Mouse (Mus musculus) urinary bladder, adult 2 months (tissue): Measurements from ENCODE around the gene Stat3. TPM values are rescaled to one million over a fixed set of nuclear protein-coding genes. Genes with fewer than 3 reads are reported as not detected.

Experiments
- DNase-seq: peaks from one replicate; pipeline ENCODE4 v3.0.0; 2022; ENCODE audit warnings: low spot score
- polyA plus RNA-seq: library from polyadenylated mRNA; depleted of rRNA; stranded (reverse); fragments of >200 nt; gene quantifications from 2 replicates; pipeline ENCODE4 v1.2.3, GENCODE M21; 2012

Gene Stat3
- polyA plus RNA-seq, 1 experiment = 91.2 TPM

DNA sequence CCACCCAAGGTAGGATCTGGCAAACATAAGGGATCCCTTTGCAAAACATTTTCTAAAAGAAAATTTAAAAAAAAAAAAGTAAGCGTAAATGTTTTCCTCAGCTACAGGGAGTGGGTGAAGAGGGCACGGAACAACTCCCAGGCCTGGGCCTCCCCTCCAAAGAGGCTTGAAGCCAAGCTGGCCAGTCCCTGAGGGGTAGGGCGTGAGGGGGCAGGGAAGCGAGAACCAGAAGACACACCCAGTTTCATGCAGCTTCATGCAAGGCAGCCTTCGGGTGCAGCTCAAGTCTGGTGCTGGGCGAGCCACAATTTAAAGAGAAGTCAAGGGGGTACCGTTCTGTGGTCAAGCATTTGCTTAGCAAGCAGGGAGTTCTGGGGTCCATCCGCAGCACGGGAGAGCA is 24.3 kb upstream of the Stat3 start:
- peak; percentile 46 for DNase-seq

GRCm38 (mm10) chr11:100962371-100962911 is 23.1 kb upstream of the Stat3 start:
- DNase-seq = no peak

- DNase-seq = no peak
These were observed 21.2 kb upstream of the Stat3 start for GRCm38 (mm10) chr11:100960540-100960939.

GRCm38 (mm10) chr11:100959826-100960225 is 20.5 kb upstream of the Stat3 start:
- DNase-seq = no peak

DNA sequence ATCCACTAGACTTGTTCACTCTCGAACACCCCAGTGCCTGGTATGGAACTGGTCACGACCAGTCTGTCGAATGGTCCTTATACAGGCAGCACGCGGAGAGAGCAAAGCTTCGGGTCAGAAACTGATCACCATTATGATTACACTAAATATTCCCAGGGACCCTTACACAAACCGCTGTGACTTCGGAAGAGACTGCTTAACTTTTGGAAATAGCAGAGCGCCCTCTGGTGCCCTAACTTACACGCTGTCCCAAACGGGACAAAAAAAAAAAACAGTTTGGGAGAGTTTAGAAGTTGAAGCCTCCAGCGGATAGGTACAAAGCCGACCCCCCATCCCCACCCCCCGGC is 20.1 kb upstream of the Stat3 start:
- no peak for DNase-seq

- DNase-seq = no peak
These were observed 19.5 kb upstream of the Stat3 start for GRCm38 (mm10) chr11:100958613-100959463.

DNA sequence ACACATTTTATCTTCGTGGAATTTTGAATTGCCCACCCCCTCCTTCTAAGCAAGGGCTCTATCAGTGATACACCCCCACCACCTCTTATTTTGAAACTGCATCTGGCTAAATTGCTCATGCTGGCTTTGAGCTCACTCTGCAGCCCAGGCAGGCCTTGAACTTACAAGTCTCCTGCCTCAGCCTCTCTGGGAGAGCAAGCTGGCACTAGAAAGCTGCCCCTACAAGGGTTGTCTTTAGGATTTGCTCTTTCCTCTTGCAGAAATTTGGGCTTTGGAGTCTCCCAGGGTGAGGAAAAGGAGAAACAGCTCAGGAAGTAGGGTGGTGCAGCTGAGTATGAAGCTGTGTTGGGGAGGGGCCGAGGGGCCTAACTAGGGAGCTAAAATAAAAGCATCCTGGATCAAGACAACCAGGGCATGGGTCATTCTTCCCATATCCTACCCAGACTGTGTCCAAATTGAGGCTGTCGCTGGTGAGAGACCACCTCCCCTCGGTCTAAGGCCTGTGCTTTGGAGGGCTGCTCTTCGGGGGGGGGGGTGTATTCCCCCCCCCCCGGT is 18.7 kb upstream of the Stat3 start:
- DNase-seq = no peak

DNA sequence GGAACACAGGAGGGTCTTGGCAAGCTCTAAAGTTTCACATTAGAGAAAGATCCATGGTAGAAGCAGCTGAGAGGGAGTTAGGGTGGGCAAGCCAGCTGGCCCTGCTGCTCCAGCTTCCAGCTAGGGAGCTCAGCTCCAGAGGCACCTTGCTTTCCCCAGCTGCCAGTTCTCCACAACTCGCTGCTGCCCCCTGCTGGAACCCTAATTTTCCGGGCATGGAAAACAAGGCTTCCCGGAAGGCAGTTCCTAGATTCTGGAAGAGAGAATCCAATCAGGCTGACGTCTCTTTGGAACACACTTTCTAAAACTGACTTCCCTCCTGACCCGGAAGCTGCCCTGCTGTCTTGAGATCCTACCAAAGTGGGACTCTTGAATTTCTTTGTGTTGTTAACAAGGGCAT is 17.9 kb upstream of the Stat3 start:
- peak; percentile 86 for DNase-seq

DNA sequence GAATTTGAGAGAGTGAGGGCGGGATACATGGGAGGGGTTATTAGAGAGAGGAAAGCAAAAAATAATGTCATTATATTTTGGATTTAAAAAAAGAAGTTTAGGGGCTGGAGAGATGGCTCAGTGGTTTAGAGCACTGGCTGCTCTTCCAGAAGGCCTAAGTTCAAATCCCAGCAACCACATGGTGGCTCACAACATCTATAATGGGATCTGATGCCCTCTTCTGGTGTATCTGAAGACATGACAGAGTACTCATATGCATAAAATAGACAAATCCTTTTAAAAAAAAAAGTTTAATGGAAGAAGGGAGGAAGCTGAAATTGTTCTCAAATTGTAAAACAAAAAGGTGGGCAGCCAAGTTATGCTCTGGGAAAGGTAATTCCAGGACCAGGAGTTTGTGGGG is 10.2 kb upstream of the Stat3 start:
- no peak for DNase-seq

GRCm38 (mm10) chr11:100948317-100948716 is 9.0 kb upstream of the Stat3 start:
- DNase-seq = no peak

- no peak for DNase-seq
These were observed 8.2 kb upstream of the Stat3 start for GRCm38 (mm10) chr11:100947548-100947947.

DNA sequence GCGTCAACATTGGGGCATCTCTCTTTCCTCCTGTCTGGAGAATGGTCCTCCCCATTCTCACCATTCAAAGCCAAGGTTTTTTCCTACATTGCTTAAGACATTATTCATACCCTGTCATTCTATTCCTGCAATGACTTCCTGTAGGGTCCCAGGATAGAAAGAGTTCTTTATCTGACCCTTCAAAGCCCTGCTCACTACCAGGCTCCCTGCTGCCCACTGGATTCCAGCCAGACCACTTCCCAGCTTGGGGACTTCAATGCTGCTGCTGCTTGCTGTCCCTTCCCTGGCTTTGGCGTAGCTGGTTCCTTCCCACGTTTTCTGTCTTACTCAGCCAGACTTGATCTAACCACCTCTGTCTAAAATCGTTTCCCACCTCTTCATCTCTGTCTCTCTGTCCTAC is 7.5 kb upstream of the Stat3 start:
- no peak for DNase-seq

DNA sequence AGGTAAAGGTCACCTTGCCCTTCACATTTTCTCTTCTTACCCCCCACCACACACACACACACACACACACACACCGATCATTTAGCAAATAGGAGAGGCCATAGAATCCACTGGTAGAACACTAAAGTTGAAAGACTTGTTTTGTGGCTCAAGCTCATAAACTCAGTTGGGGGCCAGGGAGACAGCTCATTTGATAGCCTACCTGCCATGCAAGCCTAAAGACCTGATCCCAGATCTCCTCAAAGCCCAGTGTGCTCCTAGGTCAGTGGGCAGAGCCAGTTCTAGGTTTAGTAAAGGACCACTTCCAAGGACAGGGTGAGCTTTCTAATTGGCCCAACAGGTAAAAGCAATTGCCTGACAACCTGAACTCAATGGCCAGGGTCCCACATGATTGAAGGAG is 3.0 kb upstream of the Stat3 start:
- no peak for DNase-seq

- peak; percentile 89 for DNase-seq
These were observed 429 bp downstream of the Stat3 start for GRCm38 (mm10) chr11:100938711-100939511.

DNA sequence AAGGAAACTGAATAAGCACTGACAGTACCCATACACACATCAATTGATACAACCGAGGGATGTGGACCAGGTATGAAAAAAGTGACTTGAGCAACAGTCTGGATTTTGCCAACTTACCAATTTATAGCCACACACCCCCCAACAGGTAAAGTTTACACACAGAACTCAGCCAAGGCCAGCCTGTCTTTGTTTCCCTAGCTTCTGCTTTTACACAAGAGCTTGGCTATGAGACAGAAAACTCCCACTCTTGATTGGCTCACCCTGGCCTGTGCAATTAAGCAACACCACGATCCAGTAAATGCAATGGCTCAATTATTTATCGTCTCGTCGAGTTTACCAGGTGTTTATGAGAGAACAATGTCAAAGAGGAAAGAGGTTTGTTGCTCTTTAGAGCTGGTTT is 1.2 kb downstream of the Stat3 start:
- no peak for DNase-seq

GRCm38 (mm10) chr11:100937295-100937694 is 2.0 kb downstream of the Stat3 start:
- no peak for DNase-seq

DNA sequence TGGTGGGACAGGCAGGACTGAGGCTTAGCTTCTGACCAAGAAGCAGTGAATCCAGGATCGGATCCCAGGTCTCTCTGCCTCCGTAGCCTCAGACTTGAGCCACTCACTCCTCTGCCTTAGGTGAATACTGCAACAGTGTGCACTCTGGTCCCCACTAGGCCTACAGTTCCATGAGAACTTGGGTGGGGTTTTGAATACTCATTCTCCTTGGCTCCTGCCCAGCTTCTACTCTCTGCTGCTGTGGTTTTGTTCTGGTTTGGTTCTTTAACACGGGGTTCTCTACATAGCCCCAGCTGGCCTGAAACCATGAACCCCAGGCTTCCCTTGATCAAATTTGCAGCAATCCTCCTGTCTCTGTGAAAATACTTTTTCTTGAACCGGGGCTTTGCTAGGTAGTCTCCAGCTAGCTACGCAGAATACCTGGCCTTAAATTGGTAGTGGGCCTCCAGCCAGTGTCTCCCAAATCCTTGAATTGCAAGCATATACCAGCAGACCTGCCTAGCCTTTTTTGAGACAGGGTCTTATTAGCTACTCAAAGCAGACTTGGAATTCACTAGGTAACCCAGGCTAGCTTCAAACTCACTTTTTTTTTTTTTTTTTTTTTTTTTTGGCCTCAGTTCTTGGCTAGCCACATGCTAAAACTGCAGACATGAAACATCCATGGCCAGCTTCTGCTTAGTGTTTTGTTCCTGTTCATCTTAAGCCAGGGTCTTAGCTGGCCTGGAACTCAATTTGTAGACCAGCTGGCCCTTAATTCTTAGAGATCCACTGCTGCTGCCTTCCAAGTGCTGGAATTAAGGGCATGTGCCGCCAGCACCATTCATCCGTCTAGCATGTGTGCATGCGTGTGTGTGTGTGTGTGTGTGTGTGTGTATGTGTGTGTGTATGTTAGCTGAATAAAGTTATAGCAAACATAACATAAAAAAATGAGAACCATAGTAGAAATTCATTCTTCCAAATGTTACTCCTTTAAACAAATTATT is 3.7 kb downstream of the Stat3 start:
- DNase-seq = no peak

- no peak for DNase-seq
These were observed 8.0 kb downstream of the Stat3 start for GRCm38 (mm10) chr11:100931254-100931921.

DNA sequence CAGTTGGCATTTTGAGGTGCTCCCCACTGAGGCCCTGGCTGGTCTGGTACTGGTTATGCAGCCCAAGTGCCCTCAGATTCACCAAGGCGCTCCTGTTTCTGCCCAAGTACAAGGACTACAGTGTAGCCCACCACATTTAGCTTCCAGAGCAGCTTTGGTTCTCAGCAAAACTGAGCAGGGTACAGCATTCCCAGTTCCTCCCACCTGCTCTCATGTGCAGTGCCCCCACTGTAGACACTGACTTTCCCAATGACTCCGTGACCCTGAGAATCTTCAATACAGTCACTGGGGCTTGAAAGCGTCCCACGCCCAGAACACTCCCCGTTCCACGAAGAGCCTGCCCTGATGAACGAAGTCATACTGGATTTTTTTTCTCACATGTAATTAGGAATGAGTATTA is 8.7 kb downstream of the Stat3 start:
- no peak for DNase-seq

DNA sequence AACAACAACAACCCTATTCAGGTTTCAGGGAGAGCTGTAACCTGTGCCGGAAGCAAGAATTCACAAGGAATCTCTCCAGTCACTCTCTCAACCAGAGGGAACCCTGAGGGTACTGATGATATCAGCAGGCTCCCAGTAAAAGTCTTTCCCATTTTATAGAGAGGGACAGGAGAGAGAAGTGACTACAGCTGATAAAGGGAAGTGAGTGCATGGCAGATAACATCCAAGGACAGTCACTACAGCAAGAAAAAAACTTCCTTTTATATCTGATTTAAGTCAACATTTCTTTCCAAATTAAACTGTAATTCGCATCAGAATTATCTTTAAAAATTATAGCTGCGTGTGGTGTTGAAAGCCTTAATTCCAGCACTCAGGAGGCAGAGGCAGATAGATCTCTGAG is 12.0 kb downstream of the Stat3 start:
- DNase-seq = no peak

DNA sequence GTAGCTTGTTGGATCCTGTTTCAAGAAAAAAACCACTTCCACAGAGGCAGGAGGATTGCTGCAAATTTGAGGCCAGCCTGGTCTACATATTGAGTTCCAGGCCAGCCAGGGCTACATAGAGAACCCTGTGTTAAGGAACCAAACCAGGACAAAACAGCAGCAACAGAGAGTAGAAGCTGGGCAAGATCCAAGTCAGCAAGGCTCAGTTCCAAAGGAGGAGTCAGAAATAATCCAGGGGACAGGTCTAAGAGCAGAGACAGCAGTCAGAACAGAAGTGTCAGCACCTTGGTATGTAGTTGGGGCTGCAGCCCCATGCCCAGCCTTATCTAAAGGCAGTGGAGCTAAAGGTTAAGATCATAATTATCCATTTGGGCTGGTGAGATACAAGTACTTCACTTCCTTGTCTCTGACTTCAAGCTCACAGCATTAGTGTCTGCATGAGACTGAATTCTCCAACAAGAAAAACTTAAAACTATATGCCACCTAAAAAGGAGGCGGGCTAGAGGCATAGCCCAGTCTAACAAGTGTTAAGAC is 14.9 kb downstream of the Stat3 start:
- no peak for DNase-seq
